Mouse (Mus musculus): ENCODE results near the gene Cul1. TPM values are rescaled to one million over a fixed set of nuclear protein-coding genes. Genes with fewer than 3 reads are reported as not detected.
"Not testable (repeated sequence)": the region's sequence is repeated elsewhere in the genome, so short reads cannot be mapped to it uniquely, and the experiment has no call there.

Cul1 gene
- 10 to 100 TPM; 66.7 to 71.1 TPM for total RNA-seq (2021)

DNA sequence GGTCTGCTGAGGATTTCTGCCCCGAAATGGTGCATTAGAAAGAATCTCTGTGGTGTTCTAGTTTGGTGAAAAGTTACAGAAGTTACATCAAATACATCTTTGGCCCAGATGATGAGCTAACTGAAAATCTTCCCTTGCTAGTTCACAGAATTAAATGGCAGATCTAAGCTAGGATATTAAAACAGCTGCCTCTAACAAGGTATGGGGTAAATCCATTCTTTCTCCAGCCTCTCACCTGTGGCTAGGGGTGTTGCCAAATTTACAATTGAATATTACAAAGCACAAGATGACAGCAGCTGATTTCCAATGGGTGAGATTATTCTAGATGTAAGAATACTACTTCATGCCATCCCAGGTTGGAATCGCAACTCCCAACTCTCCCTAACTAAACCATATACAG lies at the start of gene Cul1:
Cul1 (plus strand) TSS at position 301 of the 400 bp plus-strand sequence.
- intact Hi-C loops (cut with DNase I) = loop anchor here (5.0 kb wide), 2 partner anchors 136 to 199 kb away; no protein-coding TSS in a partner anchor
- DNase-seq = no peak

DNA sequence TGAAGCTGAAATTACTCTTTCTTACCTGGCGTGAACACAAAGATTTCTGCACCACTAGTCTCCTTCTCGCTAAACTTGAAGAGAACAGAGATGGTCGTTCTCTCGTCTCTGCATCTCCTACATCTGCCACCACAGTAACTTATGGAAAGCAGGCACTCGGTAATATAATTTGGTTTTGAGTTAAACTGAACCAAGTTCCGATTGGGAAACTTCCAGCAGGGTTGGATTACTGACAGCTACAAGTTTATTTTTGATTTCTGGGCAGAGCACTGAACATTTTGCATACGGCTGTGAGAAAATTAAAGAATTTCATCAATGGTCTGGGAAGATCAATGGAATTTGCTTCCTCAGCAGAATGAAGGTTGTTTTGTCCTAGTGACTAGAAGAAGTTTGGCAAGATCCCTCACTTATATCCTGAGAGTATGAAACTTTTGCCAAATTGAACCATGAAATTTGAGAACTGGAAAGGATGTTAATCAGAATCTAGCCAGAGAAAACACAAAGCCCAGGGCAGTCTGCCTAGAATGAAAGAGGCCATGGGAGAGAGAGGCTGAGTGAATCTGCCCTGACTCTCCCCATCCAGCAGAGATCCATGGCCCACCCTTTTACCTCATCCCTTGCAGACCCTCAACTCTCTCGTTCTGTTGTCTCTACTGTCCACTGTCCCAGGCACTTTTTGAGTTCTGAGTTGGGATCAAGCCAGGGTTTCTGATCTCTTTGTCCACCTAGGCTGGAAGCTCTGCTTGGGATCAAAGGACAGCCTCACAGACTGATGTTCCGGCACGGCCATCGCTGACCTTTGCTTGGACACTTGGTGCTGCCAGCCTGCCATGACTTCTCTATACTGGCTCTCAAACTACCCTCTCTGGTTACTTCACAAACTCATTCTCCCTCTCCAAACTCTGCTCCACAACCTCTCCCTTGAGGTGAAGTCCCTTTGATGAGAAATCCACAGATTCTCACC lies 48.5 kb upstream of the Cul1 start:
- peak; percentile 7 for DNase-seq

DNA sequence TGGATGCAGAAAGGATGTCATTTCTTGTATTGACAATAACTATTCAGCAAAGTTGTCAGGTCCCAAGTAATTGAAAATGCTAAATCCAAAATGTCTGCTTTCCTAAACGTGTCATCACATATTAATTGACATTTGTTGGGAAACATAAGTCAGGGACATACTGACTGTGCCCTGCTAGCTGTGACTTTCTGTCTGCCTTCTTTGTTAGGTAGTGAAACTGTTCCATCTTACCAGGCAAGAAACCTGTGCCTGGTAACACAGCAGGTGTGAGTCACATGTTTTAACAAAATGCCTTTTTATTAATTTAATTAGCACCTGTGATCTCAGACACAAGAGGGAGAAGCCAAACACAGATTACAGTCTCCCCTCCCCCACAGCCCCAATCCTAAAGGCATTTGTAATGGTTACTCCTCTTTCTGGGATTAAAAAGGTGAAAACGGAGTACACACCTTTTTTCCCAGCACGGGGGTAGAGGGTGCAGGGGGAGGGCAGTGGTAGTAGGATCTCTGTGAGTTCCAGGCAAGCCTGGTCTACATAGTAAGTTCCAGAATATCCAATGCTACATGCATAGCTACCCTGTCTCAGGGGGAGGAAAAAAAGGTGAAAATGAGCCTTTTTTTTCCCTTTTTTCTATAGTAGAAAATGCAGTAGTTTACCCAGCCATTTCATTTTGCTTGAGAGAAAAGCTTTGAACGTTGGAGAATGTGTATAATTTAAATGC lies 40.2 kb upstream of the Cul1 start:
- intact Hi-C loops (cut with DNase I) = no loop called here
- DNase-seq = no peak

More for the DNA sequence above, 48.5 kb upstream of the Cul1 start:
- intact Hi-C loops (cut with DNase I) = no loop called here

DNA sequence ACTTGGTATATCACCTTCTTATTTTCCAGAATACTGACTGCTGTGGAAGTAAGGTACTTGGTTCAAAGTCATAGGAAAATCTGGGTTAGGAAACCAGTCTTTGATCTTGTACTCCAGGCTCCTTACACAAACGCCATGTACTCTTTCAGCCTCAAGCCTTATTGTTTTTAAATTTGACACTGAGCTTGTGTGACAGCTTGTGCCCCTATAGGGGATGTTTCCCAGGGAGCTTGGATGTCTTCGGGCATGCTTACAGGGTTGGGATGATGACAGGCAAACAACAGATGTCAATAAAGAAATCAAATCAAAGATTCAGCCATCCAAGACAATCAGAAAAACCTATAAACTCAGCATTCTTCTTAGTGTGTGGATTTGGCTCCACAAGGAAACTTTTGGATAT lies 39.5 kb upstream of the Cul1 start:
- no peak for DNase-seq
- intact Hi-C loops (cut with DNase I) = no loop called here

DNA sequence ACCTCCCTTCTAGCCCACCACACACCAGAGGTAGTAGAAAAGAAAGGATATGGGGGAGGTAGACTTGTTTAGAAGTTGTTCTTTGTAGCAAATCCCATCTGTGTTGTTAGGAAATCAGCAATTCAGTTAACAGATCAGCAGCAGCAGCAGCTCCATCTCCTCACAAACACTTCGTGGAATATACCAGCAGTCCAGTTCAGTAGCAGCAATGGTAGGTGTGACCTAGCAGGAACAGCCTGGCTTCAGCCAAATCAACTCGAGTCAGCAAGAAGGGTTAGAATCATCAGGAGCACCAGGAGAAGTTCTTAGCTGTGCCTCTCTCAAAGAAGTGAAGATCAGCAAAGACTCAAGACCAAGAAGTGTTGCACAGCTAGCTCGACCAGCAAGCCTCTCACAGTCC lies 34.5 kb upstream of the Cul1 start:
- intact Hi-C loops (cut with DNase I) = no loop called here

DNA sequence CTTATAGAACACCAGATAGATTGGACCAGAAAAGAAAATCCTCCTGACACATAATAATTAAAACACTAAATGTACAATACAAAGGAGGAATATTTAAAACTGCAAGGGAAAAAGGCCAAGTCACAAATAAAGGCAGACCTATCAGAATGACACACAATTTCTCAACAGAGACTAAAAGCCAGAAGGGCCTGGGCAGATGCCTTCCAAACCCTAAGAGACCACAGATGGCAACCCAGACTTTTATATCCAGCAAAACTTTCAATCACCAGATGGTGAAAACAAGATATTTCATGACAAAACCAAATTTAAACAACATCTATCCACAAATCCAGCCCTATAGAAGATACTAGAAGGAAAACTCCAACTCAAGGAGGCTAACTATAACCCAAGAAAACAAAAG lies 33.0 kb upstream of the Cul1 start:
- no peak for DNase-seq
- intact Hi-C loops (cut with DNase I) = no loop called here

More for the DNA sequence above, 34.5 kb upstream of the Cul1 start:
- DNase-seq = no peak

DNA sequence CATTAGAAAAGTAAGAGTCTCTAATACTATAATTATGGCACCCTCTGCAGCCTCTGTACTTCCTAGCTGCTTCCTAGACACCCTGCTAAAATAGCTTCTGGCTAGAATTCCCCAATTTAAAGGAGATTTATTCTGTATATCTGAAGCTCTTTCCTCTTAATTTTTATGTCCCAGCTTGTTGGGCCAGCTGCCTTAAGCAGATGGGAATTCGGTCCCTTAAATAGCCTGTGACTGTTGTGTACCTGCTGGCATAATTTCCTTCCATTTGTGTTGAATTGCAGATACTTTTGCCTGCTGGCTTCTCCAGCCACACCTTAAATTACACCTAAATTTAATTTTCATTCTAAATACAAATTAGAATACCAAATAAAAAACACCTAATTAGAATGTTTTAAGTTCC lies 32.0 kb upstream of the Cul1 start:
- intact Hi-C loops (cut with DNase I) = no loop called here

DNA sequence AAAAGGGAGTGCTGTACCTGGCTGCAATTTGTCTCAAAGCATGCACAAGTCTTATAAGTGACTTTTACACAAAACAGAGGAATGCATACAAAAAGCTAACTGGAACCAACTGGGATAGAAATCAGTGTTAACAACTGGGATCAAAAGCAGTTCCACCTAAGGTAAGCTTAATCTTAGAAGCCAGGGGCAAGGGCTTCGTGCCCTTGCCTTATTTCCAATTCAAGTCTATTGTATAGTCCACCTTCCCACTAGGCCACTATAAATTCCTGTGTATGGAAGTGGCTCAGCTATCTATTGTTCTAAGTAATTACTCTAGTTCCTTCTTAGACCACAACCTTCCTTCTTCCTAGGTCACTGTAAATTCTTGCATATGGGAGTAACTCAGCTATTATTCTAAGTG lies 27.1 kb upstream of the Cul1 start:
- intact Hi-C loops (cut with DNase I) = no loop called here
- DNase-seq = no peak

More for the DNA sequence above, 32.0 kb upstream of the Cul1 start:
- no peak for DNase-seq

DNA sequence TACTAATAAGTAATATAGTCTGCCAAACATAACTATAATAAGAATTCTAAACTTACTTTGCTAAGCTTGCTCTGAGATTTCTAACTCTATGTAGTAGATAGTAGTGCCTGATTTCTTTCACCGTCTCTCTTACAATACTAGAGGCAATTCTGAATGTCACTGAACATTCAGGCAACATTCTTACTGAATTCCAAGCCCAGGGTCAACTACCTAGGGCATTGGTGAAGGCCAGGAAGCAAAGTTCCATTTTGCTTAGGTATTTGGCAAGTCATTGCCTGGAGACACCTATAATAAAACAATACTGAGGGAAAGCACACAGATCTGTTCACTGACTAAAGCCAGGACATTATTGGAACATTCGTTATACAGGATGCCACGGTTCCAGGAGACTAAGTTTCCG lies 26.6 kb upstream of the Cul1 start:
- DNase-seq; intact Hi-C loops (cut with DNase I): not testable (repeated sequence)

DNA sequence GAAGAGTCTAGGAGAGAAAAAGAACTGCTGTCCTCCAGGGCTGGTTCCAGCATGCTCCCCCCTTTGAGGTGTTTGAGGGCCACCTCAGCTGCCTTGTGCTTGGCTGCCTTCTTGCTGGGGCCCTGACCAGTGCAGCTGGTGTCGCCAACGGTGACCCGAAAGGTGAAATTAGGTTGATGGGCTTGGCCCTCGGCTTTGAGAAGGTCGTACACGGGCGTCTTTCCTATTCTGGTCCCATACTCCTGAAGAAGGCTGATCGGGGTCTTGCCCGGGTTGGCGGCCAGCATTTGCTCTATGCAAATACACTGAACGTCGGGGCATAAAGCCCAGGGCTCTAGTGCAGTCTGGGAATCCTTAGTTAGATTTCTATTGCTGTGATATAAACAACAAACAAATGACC lies 20.4 kb upstream of the Cul1 start:
- DNase-seq; intact Hi-C loops (cut with DNase I): not testable (repeated sequence)

DNA sequence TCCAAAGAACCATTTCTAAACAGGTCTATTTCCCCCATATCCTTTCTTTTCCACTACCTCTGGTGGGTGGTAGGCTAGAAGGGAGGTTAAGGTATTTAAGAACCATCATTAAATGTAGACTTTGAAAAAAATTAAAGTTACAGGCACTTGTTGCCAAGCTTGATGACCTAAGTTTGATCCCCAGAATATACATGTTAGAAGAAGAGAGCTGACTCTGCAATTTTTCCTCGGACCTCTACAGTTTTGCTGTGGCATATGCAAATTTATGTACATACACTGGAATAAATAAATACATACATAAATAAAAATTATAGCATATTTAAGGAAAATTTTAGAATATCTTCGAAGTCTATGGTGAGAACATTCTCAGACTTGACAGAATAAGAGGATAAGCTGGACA lies 13.1 kb upstream of the Cul1 start:
- no peak for DNase-seq
- intact Hi-C loops (cut with DNase I) = no loop called here

DNA sequence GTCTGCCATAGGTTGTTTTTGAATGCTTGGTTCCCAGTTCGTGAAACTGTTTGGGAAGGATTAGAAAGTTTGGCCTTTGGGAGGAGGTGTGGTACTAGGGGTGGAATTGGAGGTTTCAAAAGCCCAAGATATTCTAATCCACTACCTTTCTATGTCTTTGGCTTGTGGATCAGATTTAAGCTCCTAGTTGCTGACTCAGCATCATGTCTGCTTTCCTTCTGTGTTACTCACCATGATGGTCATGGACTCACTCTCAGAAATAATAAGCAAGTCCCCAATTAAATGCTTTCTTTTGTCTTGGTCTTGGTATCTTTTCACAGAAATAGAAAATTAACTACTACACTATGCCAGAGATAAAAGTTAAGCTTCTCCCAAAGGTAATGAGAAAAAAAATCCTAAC lies 5.5 kb upstream of the Cul1 start:
- no peak for DNase-seq
- intact Hi-C loops (cut with DNase I) = no loop called here

DNA sequence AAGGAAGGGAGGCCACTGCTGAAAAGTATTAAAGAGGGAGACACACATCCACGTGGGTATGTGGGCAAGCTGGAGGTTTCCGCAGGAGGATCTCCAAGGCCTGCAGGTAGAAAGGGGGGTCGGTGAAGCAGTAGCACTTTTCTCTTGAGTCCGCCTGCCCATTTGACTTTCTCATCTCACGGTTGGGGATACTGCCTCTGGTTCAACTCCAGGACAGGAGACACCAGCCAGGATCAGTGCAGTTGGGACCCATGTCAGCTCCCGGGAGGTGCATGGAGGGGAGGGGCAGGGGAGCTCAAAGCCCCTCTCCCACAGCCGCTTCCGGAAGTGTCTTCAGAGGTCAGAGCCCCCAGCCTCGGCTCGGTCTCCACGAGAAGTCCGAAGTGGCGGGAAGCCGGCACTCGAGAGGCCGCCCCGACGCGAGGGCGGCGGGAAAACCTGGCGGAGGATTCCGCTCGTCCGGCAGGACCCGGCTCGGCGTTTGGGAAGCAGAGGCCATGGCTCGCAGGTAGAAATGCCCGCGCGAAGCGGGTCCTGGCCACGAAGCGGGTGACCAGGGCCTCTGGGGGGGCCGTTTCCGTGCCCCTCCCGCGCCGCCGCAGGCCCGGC lies 428 bp downstream of the Cul1 start:
- peak in 1 of 2 experiments; percentile 86 for DNase-seq

DNA sequence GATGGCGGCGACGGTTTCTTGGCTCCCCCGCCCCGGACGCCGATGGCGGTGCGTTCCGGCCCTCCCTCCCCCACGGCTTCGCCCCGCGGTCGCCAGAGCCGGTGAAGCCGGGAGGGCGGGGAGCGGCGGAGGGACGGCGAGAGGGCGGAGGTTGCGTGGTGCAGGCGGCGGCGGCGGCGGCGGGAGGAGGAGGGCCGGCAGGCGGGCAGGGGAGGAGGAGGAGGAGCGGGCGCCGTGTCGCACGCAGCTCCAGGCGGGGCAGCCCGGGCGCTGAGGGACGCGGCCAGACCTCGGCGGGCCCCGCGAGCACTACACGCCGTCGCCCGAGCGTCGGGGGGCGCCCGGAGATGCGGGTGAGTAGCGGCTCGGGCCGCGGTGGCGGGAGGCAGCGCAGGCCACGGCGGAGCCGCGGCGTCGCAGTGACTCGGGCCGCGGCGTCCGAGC lies 955 bp downstream of the Cul1 start:
- intact Hi-C loops (cut with DNase I) = loop anchor here (2.0 to 5.0 kb wide), 3 partner anchors 137 to 198 kb away; partner anchors contain the start of gene Ezh2
- DNase-seq = peak in 1 of 2 experiments; percentile 82

More for the DNA sequence above, 428 bp downstream of the Cul1 start:
- intact Hi-C loops (cut with DNase I) = loop anchor here (2.0 to 5.0 kb wide), 3 partner anchors 136 to 199 kb away; partner anchors contain the start of gene Ezh2

DNA sequence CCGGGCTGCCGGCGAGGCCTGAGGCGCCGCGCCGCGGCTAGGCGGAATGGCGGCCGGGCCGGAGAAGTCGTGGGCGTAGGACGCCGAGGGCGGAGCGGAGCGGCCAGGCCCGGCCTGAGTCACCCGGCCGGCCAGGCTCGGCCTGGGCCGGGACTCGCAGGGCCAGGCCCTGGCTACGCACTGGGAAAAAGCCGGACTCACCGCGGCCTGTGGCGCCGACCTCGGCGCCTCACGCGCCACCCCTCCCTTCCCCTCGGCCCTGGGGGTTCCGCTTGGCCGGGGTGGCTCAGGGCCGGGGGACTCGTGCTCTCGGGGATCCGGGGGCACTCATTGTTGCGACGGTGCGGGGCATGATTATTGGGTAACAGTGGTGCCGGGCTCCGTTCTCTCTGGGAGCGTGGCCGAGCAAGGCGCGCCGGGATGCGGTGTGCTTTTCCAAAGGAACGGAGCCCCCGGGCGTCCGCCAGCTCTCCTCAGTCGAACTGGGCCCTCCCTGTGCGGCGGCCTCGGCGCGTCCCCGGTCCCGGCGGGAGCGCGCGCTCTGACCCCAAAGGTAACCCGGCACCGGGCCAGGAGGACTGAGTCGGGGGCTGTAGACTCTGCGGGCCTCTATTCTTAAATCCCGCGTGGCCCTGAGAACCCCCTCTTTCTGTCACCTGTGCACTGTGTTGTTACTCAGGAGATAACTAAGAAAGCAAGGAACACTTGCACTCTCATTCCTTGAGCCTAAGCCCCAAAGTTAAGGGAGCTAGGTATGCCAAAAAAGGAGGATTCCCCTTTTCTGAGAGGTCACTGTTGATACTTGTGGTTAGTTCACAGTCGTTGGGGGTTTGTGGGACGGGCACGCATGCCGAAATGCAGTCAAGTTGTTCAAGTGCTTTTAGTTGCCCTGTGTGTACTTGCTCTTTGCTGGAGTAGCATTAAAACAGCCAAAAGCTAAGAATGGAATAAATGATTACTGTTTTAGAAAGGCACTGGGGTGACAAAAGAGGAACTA lies 1.7 kb downstream of the Cul1 start:
- DNase-seq = peak; percentile 64 to 82
- intact Hi-C loops (cut with DNase I) = loop anchor here (2.0 to 5.0 kb wide), 4 partner anchors 42 to 197 kb away; partner anchors contain the start of gene Ezh2

DNA sequence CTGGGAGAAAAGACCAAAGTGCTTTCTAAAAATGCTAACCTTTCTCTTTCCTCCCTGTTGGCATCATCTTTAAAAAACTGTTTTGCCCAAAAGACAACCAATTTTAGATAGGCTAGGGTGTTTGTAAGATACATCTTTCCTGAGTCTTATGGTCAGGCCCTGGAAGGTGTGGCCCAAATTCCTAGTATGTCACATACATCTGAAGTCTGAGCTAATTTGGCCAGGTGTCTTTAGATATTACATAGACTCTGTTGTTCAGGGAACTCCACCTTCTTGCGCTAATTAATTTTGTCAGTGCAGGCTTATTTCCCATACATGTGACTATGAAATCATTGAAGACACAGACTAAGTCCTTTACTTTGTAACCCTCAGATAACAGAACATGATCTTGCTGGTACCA lies 2.6 kb downstream of the Cul1 start:
- intact Hi-C loops (cut with DNase I) = loop anchor here (2.0 to 5.0 kb wide), 2 partner anchors 41 to 139 kb away; partner anchors contain the start of gene Ezh2
- no peak for DNase-seq

DNA sequence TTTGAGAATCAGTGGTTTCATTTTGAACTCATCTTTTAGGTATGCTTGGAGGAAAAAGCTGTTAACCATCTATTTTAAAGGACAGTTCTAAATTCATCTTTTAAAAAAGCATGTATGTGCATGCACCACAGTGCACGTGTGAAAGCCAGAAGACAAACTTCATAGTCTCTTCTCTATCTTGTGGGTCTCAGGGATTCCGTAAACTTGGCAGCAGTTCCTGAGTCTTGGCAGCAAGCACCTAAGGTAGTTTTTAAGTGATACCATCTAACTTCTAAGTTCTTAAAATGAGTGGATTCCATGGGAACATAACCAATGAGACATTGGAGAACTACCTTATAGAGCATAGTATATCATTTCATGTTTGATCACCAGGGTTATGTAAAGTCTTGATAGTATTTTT lies 3.7 kb downstream of the Cul1 start:
- no peak for DNase-seq
- intact Hi-C loops (cut with DNase I) = loop anchor here (5.0 kb wide), 1 partner anchor 40 kb away; no protein-coding TSS in a partner anchor

DNA sequence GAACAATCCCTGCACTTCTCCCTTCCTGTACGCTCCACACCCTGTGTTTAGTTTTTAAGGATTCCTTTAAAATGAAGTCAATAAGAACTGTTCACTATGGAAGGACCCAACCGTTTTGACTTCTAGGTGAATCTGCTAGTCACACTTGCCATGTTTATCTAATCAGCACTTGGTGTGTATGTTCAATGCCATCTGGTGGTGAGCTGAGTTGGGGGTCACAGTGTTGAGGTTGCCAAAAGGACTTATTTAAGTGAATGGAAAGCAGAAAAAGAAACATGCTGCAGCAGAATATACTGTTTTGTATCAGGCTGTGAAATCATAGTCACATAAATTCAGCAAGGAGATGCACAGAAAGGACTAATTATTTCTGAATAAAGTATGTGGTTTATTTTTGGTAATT lies 12.2 kb downstream of the Cul1 start:
- intact Hi-C loops (cut with DNase I) = no loop called here
- DNase-seq = no peak

DNA sequence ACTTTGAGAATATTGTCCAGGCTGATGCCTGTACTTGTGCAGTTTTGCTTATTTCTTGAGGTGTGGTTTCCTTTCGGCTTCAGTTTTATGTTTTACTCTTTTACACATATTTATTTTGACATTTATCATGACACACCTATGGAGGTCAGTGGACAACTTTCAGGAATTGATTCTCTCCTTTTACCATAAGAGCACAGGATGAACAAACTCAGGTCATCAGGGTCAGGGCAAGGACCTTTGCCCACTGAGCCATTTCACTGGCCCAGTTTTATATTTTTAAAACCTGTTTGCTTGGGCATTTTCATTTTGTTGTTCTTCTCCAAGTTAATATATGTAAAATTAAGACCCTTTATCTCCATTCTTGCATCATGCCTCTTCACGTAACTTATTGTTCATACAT lies 13.3 kb downstream of the Cul1 start:
- intact Hi-C loops (cut with DNase I) = no loop called here
- no peak for DNase-seq
